Mouse (Mus musculus): ENCODE data around the gene Cd101.
A peak's percentile ranks its signal among the peaks of the same experiment; 100 is the strongest.

Cd101 gene

DNA sequence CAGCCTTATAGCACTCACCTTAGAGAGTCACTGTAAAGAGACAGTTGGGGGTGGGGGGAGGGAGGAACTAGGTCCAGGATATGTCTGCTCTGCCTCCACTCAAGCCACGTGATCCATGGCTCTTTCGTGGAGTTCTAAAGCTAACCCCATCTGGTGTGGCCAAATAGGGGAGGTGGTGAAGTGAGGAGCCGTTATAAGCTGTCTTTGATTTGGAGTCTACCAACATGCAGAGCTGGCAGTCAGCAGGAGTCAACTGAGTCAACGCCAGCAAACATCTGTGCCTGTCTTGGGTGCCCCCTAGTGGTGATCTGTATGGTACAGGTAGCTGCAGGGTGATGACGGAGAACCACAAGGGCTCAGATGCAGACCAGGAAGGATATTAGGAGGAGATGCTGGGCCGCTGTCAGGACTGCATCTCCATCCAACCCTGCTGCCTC is 30.4 kb downstream of the Cd101 start:
- peak; percentile 34 for DNase-seq

DNA sequence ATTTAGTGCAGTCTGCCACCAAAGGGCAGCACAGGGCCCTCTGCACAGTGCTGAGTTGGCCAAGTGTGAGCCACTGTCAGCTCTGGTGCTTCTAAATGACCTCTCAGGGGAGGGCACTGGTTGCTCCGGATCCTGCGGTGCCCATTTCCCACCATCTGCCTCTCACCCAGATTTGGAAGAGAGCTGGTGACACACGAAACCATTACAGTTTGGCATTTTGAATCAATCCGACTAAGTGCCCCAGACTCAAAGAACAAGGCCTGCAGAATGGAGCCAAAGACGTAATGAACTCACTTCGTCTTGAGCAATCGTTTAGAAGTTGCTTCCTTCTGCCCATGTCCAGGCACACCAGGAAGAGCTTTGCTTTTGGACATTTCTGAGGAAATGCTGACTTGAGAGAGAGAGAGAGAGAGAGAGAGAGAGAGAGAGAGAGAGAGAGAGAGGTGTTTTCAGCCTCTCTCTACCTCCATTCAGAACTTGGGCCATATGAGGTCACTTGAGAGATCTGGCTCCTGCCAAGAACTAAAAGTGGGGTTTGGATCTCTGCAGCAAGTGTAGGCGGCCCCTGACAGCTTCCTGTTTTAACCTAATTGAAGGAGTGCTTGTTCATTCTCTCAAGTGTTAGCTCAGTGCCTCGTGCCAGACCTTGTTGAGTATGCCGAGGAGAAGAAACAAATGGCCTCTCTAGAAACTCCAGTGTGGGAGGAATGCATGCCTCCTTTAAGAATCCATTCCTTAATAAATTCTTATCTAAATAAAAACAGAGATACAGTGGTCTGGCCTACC is 31.4 kb downstream of the Cd101 start:
- DNase-seq: no peak

DNA sequence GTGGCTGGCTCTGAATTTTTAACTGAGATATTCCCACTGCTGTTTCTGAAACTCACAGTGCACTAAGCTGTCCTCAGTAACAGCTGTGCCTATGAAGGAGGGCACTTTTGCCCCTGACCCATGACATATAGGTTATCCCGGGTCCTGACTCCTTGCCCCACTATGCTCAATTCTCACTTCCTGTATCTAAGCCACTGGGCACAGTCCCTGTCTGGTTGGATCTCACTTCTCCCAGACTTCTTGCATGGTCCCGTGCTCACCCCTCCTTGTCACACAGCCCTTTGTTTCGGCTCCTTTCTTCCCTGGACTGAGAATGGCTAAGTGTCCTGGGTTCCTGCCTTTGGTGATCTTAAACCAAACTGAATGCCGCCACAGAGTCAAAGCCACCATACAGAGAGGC is 35.1 kb downstream of the Cd101 start:
- no peak for DNase-seq

DNA sequence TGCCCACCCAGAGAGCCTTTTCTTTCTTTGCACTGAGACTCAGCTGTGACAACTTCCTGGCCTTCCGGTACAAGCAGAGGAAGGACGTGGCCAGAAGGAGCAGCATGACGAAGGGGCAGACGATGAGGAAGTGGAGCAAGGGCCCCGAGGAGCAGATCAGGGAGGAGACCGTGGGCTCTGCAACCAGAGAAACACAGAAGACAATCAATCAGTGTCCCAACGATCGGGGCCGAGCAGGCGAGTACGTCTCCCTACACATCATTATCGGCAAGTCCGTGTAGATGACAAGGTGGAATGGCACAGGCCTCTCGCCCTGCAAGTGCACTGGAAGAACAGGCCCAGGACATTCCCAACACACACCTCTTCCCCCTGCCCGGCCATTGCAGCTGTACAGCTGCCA is 35.6 kb downstream of the Cd101 start:
- no peak for DNase-seq

DNA sequence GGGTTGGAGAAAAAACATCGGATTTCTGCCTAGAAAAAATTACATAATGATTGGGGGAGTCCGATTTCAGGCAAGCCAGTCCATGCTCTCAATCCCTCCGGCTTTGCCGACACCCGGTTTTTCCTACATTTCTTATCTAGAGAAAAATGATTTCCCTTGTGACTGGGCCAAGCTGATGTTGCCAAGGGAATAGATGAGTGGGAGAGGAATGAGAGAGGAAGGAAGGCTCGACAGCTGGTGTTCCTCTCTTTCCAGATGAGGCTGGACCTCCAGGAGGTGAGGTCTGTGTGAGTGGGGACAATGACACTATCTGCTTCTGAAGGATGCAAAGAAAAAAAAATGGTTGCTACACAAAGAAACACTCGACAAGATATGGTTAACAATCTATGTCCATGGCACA is 36.2 kb downstream of the Cd101 start:
- no peak for DNase-seq

DNA sequence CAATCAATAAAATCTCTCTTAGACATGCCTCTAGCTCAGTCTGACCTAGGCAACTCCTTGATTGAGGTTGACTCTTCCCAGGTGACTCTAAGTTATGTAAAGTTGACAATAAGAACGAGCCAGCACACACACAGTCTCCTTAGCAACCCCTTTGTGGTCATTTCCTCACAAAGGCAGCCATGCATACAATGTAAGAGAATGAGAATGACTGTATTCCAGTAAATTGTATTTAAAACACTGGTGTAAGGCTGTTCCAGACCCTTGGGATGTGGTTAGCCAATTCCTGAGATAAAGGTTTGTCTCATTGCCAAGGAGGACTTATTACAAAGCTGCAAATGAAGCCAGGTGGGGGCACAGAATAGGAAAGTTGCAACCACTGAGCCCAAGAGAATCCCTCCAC is 39.1 kb downstream of the Cd101 start:
- no peak for DNase-seq

DNA sequence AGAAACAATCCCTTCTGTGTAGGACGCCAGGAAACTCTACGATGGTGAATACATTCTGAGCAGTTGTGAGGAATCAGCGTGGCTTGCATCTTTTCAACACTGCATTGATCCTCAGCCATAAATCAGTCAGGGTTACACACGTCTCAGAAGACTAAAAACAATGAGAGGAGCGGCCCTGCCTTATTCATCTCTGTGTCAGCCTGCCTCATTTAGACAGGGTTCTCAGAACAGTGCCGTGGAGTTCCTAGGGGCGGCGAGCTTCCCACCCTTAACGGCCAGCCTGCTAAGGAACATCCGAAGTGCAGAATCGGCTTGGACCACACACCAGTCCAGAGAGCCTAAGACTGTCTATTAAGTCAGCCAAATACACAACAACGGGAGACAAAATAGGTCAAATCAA is 39.9 kb downstream of the Cd101 start:
- DNase-seq: no peak

DNA sequence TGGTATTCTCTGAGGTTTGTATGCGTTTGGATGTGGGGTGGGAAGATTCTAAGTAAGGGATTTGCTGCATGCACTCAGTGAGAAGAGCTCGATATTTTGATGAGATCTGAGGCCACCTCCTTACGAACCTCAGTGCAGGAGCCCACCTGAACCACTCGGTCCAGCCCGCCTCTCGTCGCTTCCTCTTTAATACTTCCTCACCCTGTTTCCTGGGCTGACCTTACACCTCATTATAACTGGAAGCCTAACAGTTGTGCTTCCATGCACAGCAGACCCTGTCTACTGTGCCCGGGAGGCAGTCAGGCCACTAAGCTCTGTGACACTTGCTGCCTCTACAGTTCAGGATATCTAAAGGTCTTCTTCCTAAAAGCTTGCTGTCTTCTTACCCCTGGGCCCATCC is 50.1 kb downstream of the Cd101 start:
- DNase-seq: no peak

DNA sequence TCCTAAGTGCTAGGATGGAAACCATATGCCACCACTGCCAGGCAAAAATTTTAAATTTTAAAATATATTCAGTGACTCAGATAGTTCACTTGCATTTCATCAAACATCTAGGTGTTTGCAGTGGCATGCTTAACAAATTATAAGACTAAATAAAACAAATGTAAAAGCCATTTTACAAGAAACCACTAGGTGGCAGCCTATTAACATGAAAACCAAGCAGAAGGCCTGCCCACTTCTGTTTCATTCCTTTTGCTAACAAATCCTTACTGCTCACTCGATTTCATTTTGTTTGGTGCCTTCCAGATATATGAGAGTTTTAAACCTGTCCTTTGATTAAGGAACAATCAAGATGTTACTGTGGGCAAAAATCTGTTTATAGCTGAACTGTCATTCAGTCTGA is 55.5 kb downstream of the Cd101 start:
- DNase-seq: peak; percentile 10

DNA sequence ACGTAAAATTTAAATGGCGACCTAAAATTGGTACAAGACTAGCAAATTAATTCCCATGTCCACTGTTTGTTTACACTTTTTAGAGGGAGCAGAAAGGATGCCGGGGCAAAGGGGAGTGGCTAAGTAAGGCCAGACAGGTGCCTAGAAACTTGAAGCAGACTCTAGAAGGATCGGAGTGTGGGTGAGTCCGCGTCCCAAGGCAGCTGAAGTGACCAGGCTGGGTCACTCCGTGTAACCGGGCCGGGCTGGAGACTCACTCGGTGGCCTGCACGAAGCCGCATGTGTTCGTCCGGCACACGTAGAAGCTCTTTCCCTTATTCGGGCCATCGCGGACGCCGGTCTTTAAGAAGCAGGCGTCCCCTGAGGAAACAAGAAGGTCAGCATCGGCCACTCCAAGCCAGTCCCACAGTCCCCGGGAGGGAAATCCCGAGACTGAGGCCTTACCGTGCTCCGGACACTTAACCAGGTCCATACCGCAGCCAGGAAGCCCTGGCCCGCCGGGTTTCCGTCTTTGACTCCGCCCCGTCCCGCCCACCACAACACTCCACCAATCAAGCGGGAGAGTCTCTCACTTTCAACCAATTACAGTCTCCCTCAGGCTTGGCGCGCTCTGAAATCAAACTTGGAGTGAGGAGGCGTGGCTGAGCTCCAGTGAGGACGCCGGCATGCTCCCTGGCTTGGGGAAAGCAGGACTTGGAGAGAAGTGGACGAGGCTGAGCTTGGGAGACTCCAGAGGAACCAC is 60.0 kb downstream of the Cd101 start, which contains the start of gene Ttf2:
Ttf2 (minus strand) TSS at position 488 of the 742 bp plus-strand sequence.
- DNase-seq: peak; percentile 89

DNA sequence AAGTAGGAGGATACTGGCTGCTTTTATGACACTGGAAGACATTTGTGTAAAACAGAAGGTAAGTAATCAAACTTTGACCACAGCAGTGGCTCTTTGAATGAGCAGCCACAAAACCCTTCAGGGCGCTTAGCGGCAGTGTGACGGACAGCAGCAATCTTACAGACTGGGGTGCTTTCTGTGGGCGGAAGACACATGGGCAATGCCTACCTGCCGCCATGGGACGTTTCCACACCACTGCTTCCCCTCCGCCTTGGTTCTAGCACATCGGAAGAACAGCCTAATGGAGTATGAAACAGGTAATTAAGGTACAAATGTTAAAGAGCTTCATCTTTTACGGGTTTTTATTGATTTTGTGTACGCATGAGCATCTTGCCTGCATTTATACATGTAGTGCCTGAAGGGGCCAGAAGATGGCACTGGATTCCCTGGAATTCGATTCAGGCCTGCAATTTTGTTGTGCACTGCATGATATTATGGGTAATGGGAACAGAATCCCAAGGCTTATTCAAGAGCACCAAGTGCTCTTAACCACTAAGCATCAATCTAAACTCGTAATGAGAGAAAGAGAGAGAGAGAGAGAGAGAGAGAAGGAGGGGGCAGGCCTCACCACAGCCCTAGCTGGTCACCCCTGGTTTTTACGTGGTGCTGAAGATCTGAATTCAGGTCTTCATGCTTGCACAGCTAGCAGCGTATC is 65.4 kb downstream of the Cd101 start:
- no peak for DNase-seq

DNA sequence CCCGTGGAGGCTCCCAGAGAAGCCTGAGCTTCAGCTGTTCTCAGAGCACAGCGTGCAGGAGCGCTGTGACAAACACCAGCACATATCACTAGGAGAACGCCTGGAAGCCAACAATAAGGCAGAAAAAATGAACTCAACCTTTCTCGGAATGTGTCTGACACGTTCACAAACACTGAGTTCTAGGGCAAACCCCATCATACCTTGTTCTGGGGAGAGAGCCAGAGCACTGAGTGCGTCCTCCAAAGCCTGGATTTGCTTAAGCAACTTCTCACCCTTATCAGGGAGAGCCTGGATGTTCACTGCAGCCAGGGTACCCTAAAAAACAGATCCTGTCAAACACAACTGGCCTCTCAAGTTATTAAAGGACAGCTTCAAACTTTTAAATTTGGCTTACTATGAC is 67.9 kb downstream of the Cd101 start:
- no peak for DNase-seq

DNA sequence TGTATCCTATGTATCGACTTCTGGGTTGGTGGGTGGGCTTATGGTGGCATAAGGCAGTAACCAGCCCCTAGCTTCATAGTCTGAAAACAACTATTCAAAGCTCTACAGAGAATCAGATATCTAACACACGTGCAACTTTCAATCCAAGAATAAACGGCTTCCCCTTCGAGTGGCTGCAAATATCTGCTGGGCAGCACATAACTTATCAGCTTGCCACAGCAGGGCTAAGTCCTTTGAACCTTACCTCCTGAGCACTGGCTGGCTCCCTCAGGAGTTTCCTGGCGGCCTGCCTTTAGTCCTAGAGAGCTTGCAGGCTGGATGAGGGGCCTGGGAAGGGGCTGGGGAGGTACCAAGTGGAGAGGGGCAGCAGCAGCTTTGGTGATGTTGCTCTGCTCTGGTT is 68.3 kb downstream of the Cd101 start:
- DNase-seq: no peak

DNA sequence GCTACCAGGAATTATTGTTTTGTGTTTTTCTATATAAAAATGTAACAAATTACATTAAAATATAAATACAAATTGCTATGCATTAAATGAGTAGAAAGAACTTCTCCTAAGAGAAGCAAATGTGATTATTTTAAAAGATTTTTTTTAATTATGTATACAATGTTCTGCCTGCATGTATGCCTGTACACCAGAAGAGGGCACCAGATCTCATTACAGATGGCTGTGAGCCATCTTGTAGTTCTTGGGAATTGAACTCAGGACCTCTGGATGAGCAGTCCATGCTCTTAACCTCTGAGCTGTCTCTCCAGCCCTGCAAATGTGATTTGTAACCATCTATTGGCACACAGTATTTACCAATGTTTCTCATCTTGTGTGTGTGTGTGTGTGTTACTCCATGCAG is 74.7 kb downstream of the Cd101 start:
- DNase-seq: no peak

DNA sequence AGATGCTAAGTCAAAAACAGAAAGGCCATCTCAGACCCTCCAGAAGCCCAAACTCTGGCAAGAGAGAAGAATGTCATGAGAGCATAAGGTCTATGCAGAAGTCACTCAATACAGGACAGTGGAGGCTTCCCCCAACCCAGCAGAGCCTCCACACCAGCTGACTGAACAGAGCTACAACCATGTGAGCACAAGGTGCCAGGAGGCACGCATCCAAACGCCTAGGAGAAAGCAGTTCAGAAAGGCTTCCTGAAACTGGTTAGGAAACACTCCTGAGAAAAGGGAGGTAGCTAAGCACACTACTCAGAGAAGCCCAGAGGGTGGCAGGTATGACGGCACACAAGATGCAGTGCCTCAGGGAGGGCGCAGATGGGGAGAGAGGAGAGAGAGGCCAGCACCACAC is 77.8 kb downstream of the Cd101 start:
- no peak for DNase-seq

DNA sequence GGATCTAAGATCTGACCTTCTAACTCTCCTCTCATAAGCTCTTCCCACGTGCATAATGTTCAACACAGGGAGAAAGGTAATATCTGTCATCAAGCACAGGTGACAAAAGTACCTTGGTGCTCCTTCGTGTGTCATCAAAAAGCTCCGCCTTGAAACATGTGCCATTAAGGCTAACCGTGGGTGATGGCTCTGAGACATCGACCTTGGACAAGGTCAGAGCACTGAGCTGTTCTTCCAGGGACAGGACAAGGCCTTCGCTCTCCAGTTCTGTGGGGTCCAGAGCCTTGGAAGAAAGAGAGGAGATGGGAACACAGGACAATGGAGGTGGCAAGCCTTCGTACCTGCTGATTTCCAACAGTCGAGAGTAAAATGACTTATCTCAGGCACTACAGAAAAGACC is 82.1 kb downstream of the Cd101 start:
- DNase-seq: no peak

All from cerebellum, adult 8-10 months (tissue).